Mouse (Mus musculus) stomach, postnatal 0 days (tissue): ENCODE measurements around the gene Cdr1.

Experiments used
- CTCF ChIP-seq: IDR thresholded peaks from 2 replicates; pipeline ENCODE4 v1.5.1; 2016; ENCODE audit warnings: antibody characterized with exemption, low read depth, mild to moderate bottlenecking, moderate library complexity
- EP300 ChIP-seq: optimal IDR thresholded peaks from 2 replicates; pipeline ENCODE3; 2016; ENCODE audit warnings: antibody characterized with exemption

DNA sequence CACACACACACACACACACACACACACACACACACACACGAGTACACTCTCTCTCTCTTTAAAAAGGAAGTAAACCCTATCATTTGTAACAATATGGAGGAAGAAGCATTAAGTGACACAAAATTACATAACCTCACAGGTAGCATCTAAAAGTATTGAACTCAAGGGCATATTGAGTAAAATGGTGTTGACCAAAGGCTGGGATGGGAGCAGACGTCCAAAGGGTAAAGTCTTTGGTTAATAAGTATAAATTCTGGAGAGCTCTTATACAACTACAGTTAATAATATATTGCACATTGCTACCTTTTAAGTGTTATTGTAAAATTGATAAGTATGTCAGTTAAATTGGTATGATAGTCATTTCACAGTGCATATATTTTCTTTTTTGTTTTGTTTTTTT is 39.9 kb downstream of the Cdr1 start:
- no peak for TF ChIP-seq CTCF
- no peak for TF ChIP-seq EP300
